Mouse (Mus musculus) neural tube, embryonic 15.5 days (tissue): ENCODE measurements around the gene Tnnt1. TPM values are rescaled to one million over a fixed set of nuclear protein-coding genes. Genes with fewer than 3 reads are reported as not detected.

Source experiments
- ATAC-seq: fragments of 200-750 bp; cut with Nextera tagmentation; 2 replicates; pipeline ENCODE4 v1.8.0; 2017; ENCODE audit warnings: mild to moderate bottlenecking, moderate TSS enrichment, moderate library complexity; ENCODE audit not compliant: low FRiP score
- H3K27ac ChIP-seq: fragments of 300-500 bp; sonication (generic); replicated peaks from 2 replicates; pipeline ENCODE4 v1.5.1; 2015; ENCODE audit warnings: mild to moderate bottlenecking, inconsistent platforms
- H3K27me3 ChIP-seq: fragments of 300-500 bp; sonication (generic); replicated peaks from 2 replicates; pipeline ENCODE4 v1.6.1; 2015; ENCODE audit warnings: inconsistent platforms
- H3K36me3 ChIP-seq: fragments of 300-500 bp; sonication (generic); 2 replicates; pipeline ENCODE4 v1.6.1; 2015; ENCODE audit warnings: inconsistent platforms
- H3K4me1 ChIP-seq: fragments of 300-500 bp; sonication (generic); 2 replicates; pipeline ENCODE4 v1.6.1; 2015; ENCODE audit warnings: inconsistent platforms
- H3K4me2 ChIP-seq: fragments of 300-500 bp; sonication (generic); 2 replicates; pipeline ENCODE4 v1.6.1; 2015; ENCODE audit warnings: inconsistent platforms, mild to moderate bottlenecking, moderate library complexity
- H3K4me3 ChIP-seq: fragments of 300-500 bp; sonication (generic); replicated peaks from 2 replicates; pipeline ENCODE4 v1.5.1; 2015; ENCODE audit warnings: mild to moderate bottlenecking, inconsistent platforms
- H3K9ac ChIP-seq: fragments of 300-500 bp; sonication (generic); replicated peaks from 2 replicates; pipeline ENCODE4 v1.6.1; 2015; ENCODE audit warnings: mild to moderate bottlenecking, inconsistent platforms
- H3K9me3 ChIP-seq: fragments of 300-500 bp; sonication (generic); replicated peaks from 2 replicates; pipeline ENCODE4 v1.6.1; 2016; ENCODE audit warnings: inconsistent platforms
- WGBS: fragments of 180-500 bp; shearing (Covaris S2); methylation state at CpG from one replicate; pipeline ENCODE4 v1.1.7; 2015; ENCODE audit warnings: mixed read lengths; 5-methylcytosine and 5-hydroxymethylcytosine counted together
- polyA plus RNA-seq: library from polyadenylated mRNA; unstranded; fragments of >200 nt; fragmentation: Nextera tagmentation; extraction: Ambion mirVana; gene quantifications from 2 replicates; pipeline ENCODE4 v1.2.1, GENCODE M21; 2015

The Tnnt1 gene
- polyA plus RNA-seq, 1 experiment from 2014 or later, result 29.5 TPM

- peaks cover 54% of the 10 kb centered on the region for H3K36me3 ChIP-seq
Measured at GRCm38 (mm10) chr7:4491308-4491707, 24.9 kb downstream of the Tnnt1 start.

GRCm38 (mm10) chr7:4482281-4482680, 33.9 kb downstream of the Tnnt1 start:
- Histone ChIP-seq H3K36me3 (peaks cover 65% of the 10 kb centered on the region), H3K27ac (no peak overlapping the region), H3K9ac (no peak overlapping the region), H3K4me1 (peaks cover 25% of the 10 kb centered on the region), H3K9me3 (no peaks in the 10 kb centered on the region), H3K4me2 (no peak overlapping the region), H3K4me3 (no peak overlapping the region), H3K27me3 (no peaks in the 10 kb centered on the region; the same call in 1 of the 2 replicates)
- 88% methylated on average over 12 of the region's 12 CpGs for WGBS
- no peak for ATAC-seq

More at GRCm38 (mm10) chr7:4491308-4491707, 24.9 kb downstream of the Tnnt1 start:
- H3K4me1 ChIP-seq, result peaks cover 10% of the 10 kb centered on the region; the same call in 1 of the 2 replicates
- H3K4me2 ChIP-seq, result no peak overlapping the region
- no peak overlapping the region for H3K27ac ChIP-seq
- no peak for ATAC-seq
- H3K9me3 ChIP-seq, result no peaks in the 10 kb centered on the region
- 84% methylated on average over 6 of the region's 6 CpGs for WGBS
- no peak overlapping the region for H3K9ac ChIP-seq
- no peaks in the 10 kb centered on the region for H3K27me3 ChIP-seq
- H3K4me3 ChIP-seq, result no peak overlapping the region

GRCm38 (mm10) chr7:4479674-4480073, 36.5 kb downstream of the Tnnt1 start:
- no peak overlapping the region for H3K27ac ChIP-seq
- no peak for ATAC-seq
- 34% methylated on average over 6 of the region's 6 CpGs for WGBS
- H3K36me3 ChIP-seq, result peaks cover 44% of the 10 kb centered on the region
- no peak overlapping the region for H3K4me3 ChIP-seq
- H3K9ac ChIP-seq, result no peak overlapping the region
- peak overlapping the region; percentile 95; the same call in 1 of the 2 replicates for H3K4me2 ChIP-seq
- H3K9me3 ChIP-seq, result no peaks in the 10 kb centered on the region
- peaks cover 25% of the 10 kb centered on the region for H3K4me1 ChIP-seq
- H3K27me3 ChIP-seq, result peaks cover 16% of the 10 kb centered on the region

- H3K27me3 ChIP-seq, result peaks cover 23% of the 10 kb centered on the region
- peak overlapping the region; percentile 95 for H3K4me2 ChIP-seq
- H3K4me3 ChIP-seq, result peak overlapping the region; percentile 43
- WGBS, result 2% methylated on average over 16 of the region's 16 CpGs
- peak overlapping the region; percentile 46 for H3K9ac ChIP-seq
- peak overlapping the region; percentile 46 for H3K27ac ChIP-seq
- H3K36me3 ChIP-seq, result peaks cover 36% of the 10 kb centered on the region
- H3K9me3 ChIP-seq, result no peaks in the 10 kb centered on the region
- H3K4me1 ChIP-seq, result peaks cover 25% of the 10 kb centered on the region
- ATAC-seq, result peak; percentile 29; the same call in 1 of the 2 replicates
Measured at GRCm38 (mm10) chr7:4478796-4479291, 37.3 kb downstream of the Tnnt1 start.

GRCm38 (mm10) chr7:4478021-4478795, 38.0 kb downstream of the Tnnt1 start:
- peak; percentile 93 for ATAC-seq
- H3K36me3 ChIP-seq, result peaks cover 30% of the 10 kb centered on the region
- peak overlapping the region; percentile 52 for H3K27ac ChIP-seq
- H3K27me3 ChIP-seq, result peaks cover 29% of the 10 kb centered on the region
- WGBS, result under 1% methylated on average over 39 of the region's 39 CpGs
- peak overlapping the region; percentile 46 for H3K9ac ChIP-seq
- no peaks in the 10 kb centered on the region for H3K9me3 ChIP-seq
- peak overlapping the region; percentile 95 for H3K4me2 ChIP-seq
- peaks cover 25% of the 10 kb centered on the region for H3K4me1 ChIP-seq
- peak overlapping the region; percentile 43 for H3K4me3 ChIP-seq

GRCm38 (mm10) chr7:4473940-4474339, 42.2 kb downstream of the Tnnt1 start:
- H3K9ac ChIP-seq, result no peak overlapping the region
- H3K4me1 ChIP-seq, result peaks cover 34% of the 10 kb centered on the region
- H3K27me3 ChIP-seq, result peaks cover 49% of the 10 kb centered on the region
- no peaks in the 10 kb centered on the region for H3K36me3 ChIP-seq
- H3K9me3 ChIP-seq, result no peaks in the 10 kb centered on the region
- H3K4me2 ChIP-seq, result no peak overlapping the region
- H3K4me3 ChIP-seq, result no peak overlapping the region
- ATAC-seq, result no peak
- H3K27ac ChIP-seq, result no peak overlapping the region
- WGBS, result 7% methylated on average over 19 of the region's 19 CpGs

- peaks cover 50% of the 10 kb centered on the region for H3K27me3 ChIP-seq
- WGBS, result under 1% methylated on average over 24 of the region's 24 CpGs
Measured at GRCm38 (mm10) chr7:4471179-4471555, 45.0 kb downstream of the Tnnt1 start.

GRCm38 (mm10) chr7:4470275-4471178, 45.7 kb downstream of the Tnnt1 start:
- peak overlapping the region; percentile 43 for H3K9ac ChIP-seq
- ATAC-seq, result peak; percentile 72
- peaks cover 46% of the 10 kb centered on the region for H3K27me3 ChIP-seq
- H3K4me3 ChIP-seq, result peak overlapping the region; percentile 50
- H3K27ac ChIP-seq, result 0 out of 2 replicates have a peak overlapping the region, but pooled peaks have one; percentile 10
- no peaks in the 10 kb centered on the region for H3K9me3 ChIP-seq
- no peaks in the 10 kb centered on the region for H3K36me3 ChIP-seq
- peaks cover 22% of the 10 kb centered on the region for H3K4me1 ChIP-seq
- 2% methylated on average over 35 of the region's 35 CpGs for WGBS
- H3K4me2 ChIP-seq, result peak overlapping the region; percentile 75

More at GRCm38 (mm10) chr7:4471179-4471555, 45.0 kb downstream of the Tnnt1 start:
- H3K4me2 ChIP-seq, result peak overlapping the region; percentile 75
- H3K4me3 ChIP-seq, result peak overlapping the region; percentile 50
- no peak overlapping the region for H3K27ac ChIP-seq
- peaks cover 22% of the 10 kb centered on the region for H3K4me1 ChIP-seq
- H3K9ac ChIP-seq, result peak overlapping the region; percentile 43
- H3K9me3 ChIP-seq, result no peaks in the 10 kb centered on the region
- peak; percentile 92 for ATAC-seq
- no peaks in the 10 kb centered on the region for H3K36me3 ChIP-seq

GRCm38 (mm10) chr7:4467801-4468200, 48.4 kb downstream of the Tnnt1 start:
- H3K9ac ChIP-seq, result no peak overlapping the region
- no peak overlapping the region for H3K27ac ChIP-seq
- peaks cover 22% of the 10 kb centered on the region for H3K4me1 ChIP-seq
- 70% methylated on average over 3 of the region's 3 CpGs for WGBS
- no peaks in the 10 kb centered on the region for H3K36me3 ChIP-seq
- no peak overlapping the region for H3K4me2 ChIP-seq
- H3K4me3 ChIP-seq, result no peak overlapping the region
- H3K27me3 ChIP-seq, result peaks cover 20% of the 10 kb centered on the region
- H3K9me3 ChIP-seq, result no peaks in the 10 kb centered on the region
- no peak for ATAC-seq

- peaks cover 5% of the 10 kb centered on the region; the same call in 1 of the 2 replicates for H3K27me3 ChIP-seq
- WGBS, result 17% methylated on average over 9 of the region's 12 CpGs
- no peak overlapping the region for H3K9ac ChIP-seq
- ATAC-seq, result no peak
- no peak overlapping the region for H3K27ac ChIP-seq
- H3K4me3 ChIP-seq, result no peak overlapping the region
- H3K9me3 ChIP-seq, result no peaks in the 10 kb centered on the region
- no peak overlapping the region for H3K4me2 ChIP-seq
- H3K4me1 ChIP-seq, result 0 out of 2 replicates have a peak, but pooled peaks cover 2% of the 10 kb centered on the region
- no peaks in the 10 kb centered on the region for H3K36me3 ChIP-seq
Measured at GRCm38 (mm10) chr7:4464194-4464824, 51.9 kb downstream of the Tnnt1 start.
